Mouse (Mus musculus): ENCODE data around the gene D17H6S53E. TPM values are rescaled to one million over a fixed set of nuclear protein-coding genes. Genes with fewer than 3 reads are reported as not detected.
A peak's percentile ranks its signal among the peaks of the same experiment; 100 is the strongest.

D17H6S53E gene
- total and polyA plus RNA-seq, 2 experiments from 2014 or later, result 17.3 to 22.3 TPM

- DNase-seq (ENCODE audit: low spot score) (no peak), ATAC-seq (ENCODE audit: insufficient read depth, low read depth) (no peak)
- WGBS, result 74% methylated on average over 8 of the region's 8 CpGs
Observed at GRCm38 (mm10) chr17:35166352-35167035, 40.3 kb downstream of the D17H6S53E start.

GRCm38 (mm10) chr17:35167794-35168193 lies 41.6 kb downstream of the D17H6S53E start:
- no peaks in the 10 kb centered on the region for H3K9me3 ChIP-seq (replicated peaks; ENCODE audit: control insufficient read depth, low read length)
- TF ChIP-seq CTCF (IDR thresholded peaks at IDR 0.05; ENCODE audit: low read depth), result no peak
- H3K27me3 ChIP-seq (ENCODE audit: control insufficient read depth, insufficient read depth, low read length), result no peaks in the 10 kb centered on the region
- H3K4me1 ChIP-seq (ENCODE audit: control insufficient read depth, insufficient read depth), result peaks cover 14% of the 10 kb centered on the region
- H3K4me3 ChIP-seq (ENCODE audit: low read depth, low read length), result no peak overlapping the region
- no peak overlapping the region for H3K27ac ChIP-seq (ENCODE audit: low read depth)
- ATAC-seq (ENCODE audit: insufficient read depth, low read depth) (no peak), DNase-seq (ENCODE audit: low spot score) (no peak)
- no peak overlapping the region for H3K9ac ChIP-seq (replicated peaks; ENCODE audit: low read depth, low read length)
- 83% methylated on average over 7 of the region's 7 CpGs for WGBS
- H3K36me3 ChIP-seq (replicated peaks; ENCODE audit: control insufficient read depth, insufficient read depth, low read length), result no peaks in the 10 kb centered on the region
- no peak overlapping the region for H3K4me2 ChIP-seq (ENCODE audit: low read depth, low read length)

More at GRCm38 (mm10) chr17:35166352-35167035, 40.3 kb downstream of the D17H6S53E start:
- peak overlapping the region; percentile 99 for H3K27ac ChIP-seq (ENCODE audit: low read depth)
- TF ChIP-seq EP300 (IDR thresholded peaks at IDR 0.05; ENCODE audit: low read depth) (no peak), CTCF (IDR thresholded peaks at IDR 0.05; ENCODE audit: low read depth) (peak; percentile 50)
- peaks cover 23% of the 10 kb centered on the region for H3K4me1 ChIP-seq (ENCODE audit: control insufficient read depth, insufficient read depth)
- no peak overlapping the region for H3K9ac ChIP-seq (replicated peaks; ENCODE audit: low read depth, low read length)
- H3K36me3 ChIP-seq (replicated peaks; ENCODE audit: control insufficient read depth, insufficient read depth, low read length), result peaks cover 7% of the 10 kb centered on the region
- H3K9me3 ChIP-seq (replicated peaks; ENCODE audit: control insufficient read depth, low read length), result no peaks in the 10 kb centered on the region
- H3K27me3 ChIP-seq (ENCODE audit: control insufficient read depth, insufficient read depth, low read length), result no peaks in the 10 kb centered on the region
- no peak overlapping the region for H3K4me3 ChIP-seq (ENCODE audit: low read depth, low read length)
- peak overlapping the region; percentile 56; the same call in 1 of the 2 replicates for H3K4me2 ChIP-seq (ENCODE audit: low read depth, low read length)

GRCm38 (mm10) chr17:35168541-35169207 lies 42.5 kb downstream of the D17H6S53E start:
- Histone ChIP-seq H3K27me3 (ENCODE audit: control insufficient read depth, insufficient read depth, low read length) (no peaks in the 10 kb centered on the region), H3K4me2 (ENCODE audit: low read depth, low read length) (no peak overlapping the region), H3K36me3 (replicated peaks; ENCODE audit: control insufficient read depth, insufficient read depth, low read length) (no peaks in the 10 kb centered on the region), H3K9ac (replicated peaks; ENCODE audit: low read depth, low read length) (no peak overlapping the region), H3K4me3 (ENCODE audit: low read depth, low read length) (no peak overlapping the region), H3K27ac (ENCODE audit: low read depth) (no peak overlapping the region), H3K4me1 (ENCODE audit: control insufficient read depth, insufficient read depth) (peaks cover 8% of the 10 kb centered on the region; the same call in 1 of the 2 replicates), H3K9me3 (replicated peaks; ENCODE audit: control insufficient read depth, low read length) (no peaks in the 10 kb centered on the region)
- no peak for ATAC-seq (ENCODE audit: insufficient read depth, low read depth)
- peak; percentile 68 for TF ChIP-seq CTCF (IDR thresholded peaks at IDR 0.05; ENCODE audit: low read depth)
- TF ChIP-seq EP300 (IDR thresholded peaks at IDR 0.05; ENCODE audit: low read depth), result no peak
- 13% methylated on average over 4 of the region's 4 CpGs for WGBS
- peak; percentile 45 for DNase-seq (ENCODE audit: low spot score)

GRCm38 (mm10) chr17:35172445-35173234 lies 46.5 kb downstream of the D17H6S53E start:
- DNase-seq (ENCODE audit: low spot score) (no peak), ATAC-seq (ENCODE audit: insufficient read depth, low read depth) (no peak)
- Histone ChIP-seq H3K4me1 (ENCODE audit: control insufficient read depth, insufficient read depth) (no peaks in the 10 kb centered on the region), H3K9ac (replicated peaks; ENCODE audit: low read depth, low read length) (no peak overlapping the region), H3K4me3 (ENCODE audit: low read depth, low read length) (no peak overlapping the region), H3K27ac (ENCODE audit: low read depth) (no peak overlapping the region), H3K27me3 (ENCODE audit: control insufficient read depth, insufficient read depth, low read length) (no peaks in the 10 kb centered on the region), H3K9me3 (replicated peaks; ENCODE audit: control insufficient read depth, low read length) (no peaks in the 10 kb centered on the region), H3K4me2 (ENCODE audit: low read depth, low read length) (no peak overlapping the region), H3K36me3 (replicated peaks; ENCODE audit: control insufficient read depth, insufficient read depth, low read length) (no peaks in the 10 kb centered on the region)
- 41% methylated on average over 11 of the region's 11 CpGs for WGBS
- TF ChIP-seq EP300 (IDR thresholded peaks at IDR 0.05; ENCODE audit: low read depth), result no peak
- TF ChIP-seq CTCF (IDR thresholded peaks at IDR 0.05; ENCODE audit: low read depth), result no peak

- no peak for TF ChIP-seq CTCF (IDR thresholded peaks at IDR 0.05; ENCODE audit: low read depth)
- no peak for TF ChIP-seq EP300 (IDR thresholded peaks at IDR 0.05; ENCODE audit: low read depth)
- Histone ChIP-seq H3K27ac (ENCODE audit: low read depth) (peak overlapping the region; percentile 25; the same call in 1 of the 2 replicates), H3K9me3 (replicated peaks; ENCODE audit: control insufficient read depth, low read length) (no peaks in the 10 kb centered on the region), H3K4me3 (ENCODE audit: low read depth, low read length) (no peak overlapping the region), H3K36me3 (replicated peaks; ENCODE audit: control insufficient read depth, insufficient read depth, low read length) (no peaks in the 10 kb centered on the region), H3K4me2 (ENCODE audit: low read depth, low read length) (no peak overlapping the region), H3K27me3 (ENCODE audit: control insufficient read depth, insufficient read depth, low read length) (no peaks in the 10 kb centered on the region), H3K4me1 (ENCODE audit: control insufficient read depth, insufficient read depth) (no peaks in the 10 kb centered on the region), H3K9ac (replicated peaks; ENCODE audit: low read depth, low read length) (no peak overlapping the region)
- ATAC-seq (ENCODE audit: insufficient read depth, low read depth), result no peak
- DNase-seq (ENCODE audit: low spot score), result no peak
- WGBS, result 52% methylated on average over 3 of the region's 3 CpGs
Observed at GRCm38 (mm10) chr17:35173329-35173728, 47.2 kb downstream of the D17H6S53E start.

All from heart, postnatal 0 days (tissue).